Mouse (Mus musculus) hematopoietic stem cell, adult 5-6 weeks (primary cell): ENCODE results near the gene Qdpr. TPM values are rescaled to one million over a fixed set of nuclear protein-coding genes. Genes with fewer than 3 reads are reported as not detected.
A peak's percentile ranks its signal among the peaks of the same experiment; 100 is the strongest.

ENCODE experiments used
- ATAC-seq, 2 experiments: fragments of 125-278 bp in 1 of 2; replicated peaks in 1 of 2; 2 replicates each; pipeline ENCODE4 v1.8.0; 2016 to 2017; ENCODE audit warnings: inconsistent platforms in 2 of 2, mild to moderate bottlenecking in 2 of 2, moderate number of reproducible peaks in 2 of 2, low read depth in 1 of 2, moderate TSS enrichment in 1 of 2; ENCODE audit not compliant: low FRiP score in 2 of 2, poor library complexity in 2 of 2, severe bottlenecking in 2 of 2, insufficient read depth in 1 of 2, low TSS enrichment in 1 of 2
- total RNA-seq: library from RNA; stranded (forward); fragments of 172-1452, 232-1000 nt; gene quantifications from 2 replicates; pipeline ENCODE4 v1.2.3, GENCODE M21; 2017

The Qdpr gene
- total RNA-seq, 1 experiment from 2014 or later: 69.8 TPM

GRCm38 (mm10) chr5:45421881-45422844 lies 27.9 kb downstream of the Qdpr start:
- ATAC-seq: no peak

GRCm38 (mm10) chr5:45419841-45420638 lies 30.0 kb downstream of the Qdpr start:
- ATAC-seq: peak; percentile 79 to 84

GRCm38 (mm10) chr5:45417859-45418443 lies 32.1 kb downstream of the Qdpr start:
- no peak for ATAC-seq

- ATAC-seq: no peak
Measured at GRCm38 (mm10) chr5:45416478-45416877, 33.6 kb downstream of the Qdpr start.

- ATAC-seq: peak in 1 of 2 experiments; percentile 29; a peak in 1 of 4 replicates
Measured at GRCm38 (mm10) chr5:45406129-45406528, 43.9 kb downstream of the Qdpr start.

GRCm38 (mm10) chr5:45402632-45403031 lies 47.4 kb downstream of the Qdpr start:
- peak; percentile 87 to 93 for ATAC-seq

GRCm38 (mm10) chr5:45384034-45384812 lies 65.8 kb downstream of the Qdpr start:
- peak in 1 of 2 experiments; percentile 49; a peak in 1 of 4 replicates for ATAC-seq

Other genes with a start within 250 kb of the Qdpr start
- gene Clrn2, start 3.5 kb upstream of the Qdpr start, total RNA-seq: not detected in 2 replicates
- gene Lap3, start 43.1 kb upstream of the Qdpr start, total RNA-seq: 48.4 and 51.2 TPM in 2 replicates
- 20.0 and 32.8 TPM in 2 replicates for gene Med28, start 70.0 kb upstream of the Qdpr start, total RNA-seq
- gene Fam184b, start 189.4 kb upstream of the Qdpr start, total RNA-seq: not detected in 2 replicates
- 58.3 and 68.0 TPM in 2 replicates for gene Ncapg, start 219.7 kb upstream of the Qdpr start, total RNA-seq